Mouse (Mus musculus) stomach, postnatal 0 days (tissue): Measurements from ENCODE around the gene Adam33.

ENCODE experiments used
- CTCF ChIP-seq: IDR thresholded peaks from 2 replicates; pipeline ENCODE4 v1.5.1; 2016; ENCODE audit warnings: antibody characterized with exemption, low read depth, mild to moderate bottlenecking, moderate library complexity
- EP300 ChIP-seq: optimal IDR thresholded peaks from 2 replicates; pipeline ENCODE3; 2016; ENCODE audit warnings: antibody characterized with exemption

DNA sequence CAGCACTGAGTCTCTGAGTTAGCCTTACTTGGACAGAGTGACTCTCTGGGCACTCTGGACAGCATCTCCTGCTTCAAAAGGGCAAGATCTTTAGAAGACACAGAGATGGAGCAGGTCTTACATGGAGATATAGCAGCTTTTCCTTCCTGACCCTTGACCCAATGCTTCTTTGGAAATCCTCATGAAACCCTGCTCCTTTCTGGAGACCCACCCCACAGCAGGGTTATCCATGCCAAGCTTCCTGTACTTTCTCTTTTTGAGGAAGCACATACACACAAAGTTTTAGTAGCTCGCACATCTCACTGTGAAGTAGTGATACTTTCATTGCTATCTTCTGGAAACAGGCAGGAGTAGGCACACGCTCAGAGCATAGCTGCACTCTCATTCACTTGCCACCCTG, 38.4 kb downstream of the Adam33 start:
- TF ChIP-seq EP300 (no peak), CTCF (no peak)
